Mouse (Mus musculus): ENCODE measurements at regions not wholly inside any gene's neighbourhood (a gene's known extent, or its start where the extent isn't known, plus 50 kb on each side); places are given as distances from the start of the nearest gene placed in this dataset.

DNA sequence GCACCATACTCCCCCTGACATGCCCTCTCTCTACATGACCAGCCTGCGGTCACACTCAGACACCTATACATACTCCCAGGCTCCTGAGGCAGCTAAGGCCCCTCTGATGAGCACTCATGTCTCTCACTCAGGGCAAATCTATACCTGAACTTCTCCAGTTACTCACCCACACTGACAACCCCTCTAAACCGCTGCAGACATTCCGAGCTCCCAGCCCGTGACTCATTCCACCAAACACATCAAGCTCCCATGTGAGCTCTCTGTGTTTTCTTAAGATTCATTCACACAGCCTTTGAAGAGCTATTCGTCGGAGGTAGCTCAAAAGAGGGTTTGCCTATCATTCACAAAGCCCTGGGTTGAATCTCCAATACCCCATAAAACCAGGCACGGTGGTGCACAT lies 75.1 kb upstream of the Nectin1 start:
- TF ChIP-seq CTCF (IDR thresholded peaks at IDR 0.05; ENCODE audit: extremely low read depth, insufficient read length, insufficient replicate concordance, low read depth, low read length) (no peak), POLR2A (IDR thresholded peaks at IDR 0.05; ENCODE audit: low read depth, low read length) (no peak)

Measured in small intestine, adult 2 months (tissue).